In genomic region chr16:18126211-18126610, GRCm38 (mm10) we compare ENCODE assay signal across 19 mouse cellular contexts. TPM values are rescaled to one million over a fixed set of nuclear protein-coding genes. Genes with fewer than 3 reads are reported as not detected.
DNase-seq lines count a peak whose midpoint lies in the region; ATAC-seq lines count a peak whose summit lies in the region.
"Had no signal": no experiment of that assay in that cellular context is flagged by ENCODE, and none has a peak within 500 bp of the region (broad histone marks: within the 10 kb centered on the region; RNA-seq: fewer than 3 reads in every experiment).

No protein-coding gene starts in this region.

- H3K36me3 ChIP-seq in hindbrain, embryonic 15.5 days: no peaks in the 10 kb centered on the region
- no peaks in the 10 kb centered on the region for H3K36me3 ChIP-seq in hindbrain, embryonic 13.5 days
- H3K36me3 ChIP-seq in midbrain, embryonic 16.5 days (ENCODE audit: control insufficient read depth, insufficient read depth, low read length): no peaks in the 10 kb centered on the region
- H3K36me3 ChIP-seq in midbrain, embryonic 10.5 days: no peaks in the 10 kb centered on the region
- H3K36me3 ChIP-seq: embryonic facial prominence, embryonic 12.5 days; forebrain, embryonic 15.5 days; heart, embryonic 13.5 days had no signal

- no peaks in the 10 kb centered on the region for H3K27me3 ChIP-seq in hindbrain, embryonic 15.5 days
- H3K27me3 ChIP-seq in hindbrain, embryonic 13.5 days: peaks cover 46% of the 10 kb centered on the region
- H3K27me3 ChIP-seq in midbrain, embryonic 16.5 days (ENCODE audit: control insufficient read depth, insufficient read depth, low read depth, low read length): peaks cover 2% of the 10 kb centered on the region; the same call in 1 of the 2 replicates
- H3K27me3 ChIP-seq in midbrain, embryonic 10.5 days (ENCODE audit: low read depth, poor library complexity, severe bottlenecking): peaks cover 74% of the 10 kb centered on the region

- H3K27ac ChIP-seq in hindbrain, embryonic 15.5 days (replicated peaks): no peak overlapping the region
- H3K27ac ChIP-seq in hindbrain, embryonic 13.5 days: no peak overlapping the region
- H3K27ac ChIP-seq in midbrain, embryonic 16.5 days (ENCODE audit: low read length): no peak overlapping the region
- no peak overlapping the region for H3K27ac ChIP-seq in midbrain, embryonic 10.5 days (replicated peaks)
- H3K27ac ChIP-seq: embryonic facial prominence, embryonic 12.5 days; heart, embryonic 13.5 days; hindbrain, postnatal 0 days had no signal

- H3K4me1 ChIP-seq in hindbrain, embryonic 15.5 days (replicated peaks): peaks cover 36% of the 10 kb centered on the region
- H3K4me1 ChIP-seq in hindbrain, embryonic 13.5 days (replicated peaks): peaks cover 39% of the 10 kb centered on the region
- H3K4me1 ChIP-seq in midbrain, embryonic 16.5 days (ENCODE audit: control insufficient read depth, insufficient read depth, low read length): peaks cover 28% of the 10 kb centered on the region
- peaks cover 20% of the 10 kb centered on the region for H3K4me1 ChIP-seq in midbrain, embryonic 10.5 days

- peak overlapping the region; percentile 82; the same call in 1 of the 2 replicates for H3K4me2 ChIP-seq in hindbrain, embryonic 15.5 days
- no peak overlapping the region for H3K4me2 ChIP-seq in hindbrain, embryonic 13.5 days
- H3K4me2 ChIP-seq in midbrain, embryonic 16.5 days (ENCODE audit: low read length): peak overlapping the region; percentile 74; the same call in 1 of the 2 replicates

- no peak overlapping the region for H3K4me3 ChIP-seq in hindbrain, embryonic 15.5 days
- H3K4me3 ChIP-seq in hindbrain, embryonic 13.5 days: no peak overlapping the region
- no peak overlapping the region for H3K4me3 ChIP-seq in midbrain, embryonic 16.5 days (ENCODE audit: low read depth, low read length)
- H3K4me3 ChIP-seq in midbrain, embryonic 10.5 days: no peak overlapping the region

- H3K9me3 ChIP-seq in hindbrain, embryonic 15.5 days: no peaks in the 10 kb centered on the region
- H3K9me3 ChIP-seq in hindbrain, embryonic 13.5 days: no peaks in the 10 kb centered on the region
- no peaks in the 10 kb centered on the region for H3K9me3 ChIP-seq in midbrain, embryonic 16.5 days (replicated peaks; ENCODE audit: control insufficient read depth, low read length, poor library complexity, severe bottlenecking)
- no peaks in the 10 kb centered on the region for H3K9me3 ChIP-seq in midbrain, embryonic 10.5 days (replicated peaks)
- H3K9me3 ChIP-seq: embryonic facial prominence, embryonic 12.5 days; forebrain, embryonic 15.5 days; heart, embryonic 13.5 days had no signal

- WGBS in hindbrain, embryonic 15.5 days: 81% methylated on average over 3 of the region's 3 CpGs
- WGBS in hindbrain, embryonic 13.5 days: 76% methylated on average over 3 of the region's 3 CpGs
- WGBS in midbrain, embryonic 16.5 days: 78% methylated on average over 3 of the region's 3 CpGs
- WGBS in midbrain, embryonic 10.5 days: 81% methylated on average over 3 of the region's 3 CpGs

- peak; percentile 58 for DNase-seq in cerebellum, adult 11-12 months
- no peak for DNase-seq in cerebellum, postnatal 36 days
- DNase-seq in cerebellum, adult 9-10 months: peak; percentile 67
- no peak for DNase-seq in midbrain, embryonic 10.5 days (ENCODE audit: low spot score)
- DNase-seq: adrenal gland, postnatal 14 days; B cell, adult 2 months; gastrocnemius, postnatal 36 days; heart, adult 11 months; heart, postnatal 36 days; kidney, adult 11 months had no signal

- H3K9ac ChIP-seq in hindbrain, embryonic 15.5 days: no peak overlapping the region
- H3K9ac ChIP-seq in hindbrain, embryonic 13.5 days: no peak overlapping the region
- H3K9ac ChIP-seq in midbrain, embryonic 16.5 days (ENCODE audit: low read depth, low read length): no peak overlapping the region
- H3K9ac ChIP-seq: embryonic facial prominence, embryonic 12.5 days had no signal

- no peak for ATAC-seq in cerebellum, adult (ENCODE audit: insufficient number of reproducible peaks, low FRiP score, low TSS enrichment)
- ATAC-seq in hindbrain, embryonic 15.5 days (ENCODE audit: low FRiP score, low read depth): no peak
- ATAC-seq in hindbrain, embryonic 13.5 days (ENCODE audit: low FRiP score): no peak
- ATAC-seq in midbrain, embryonic 16.5 days: no peak
- ATAC-seq: CD4-positive, CD25-positive, alpha-beta regulatory T cell, adult 4 months had no signal

RNA-seq across cellular contexts. Expression of gene Rtn4r, which starts 1.2 kb away (rescaled TPM):
- 24.7 and 25.5 TPM in 2 replicates for polyA plus RNA-seq in hindbrain, embryonic 15.5 days (2015; fragmentation: Nextera tagmentation; extraction: Ambion mirVana)
- polyA plus RNA-seq in hindbrain, embryonic 13.5 days (2015; fragmentation: Nextera tagmentation; extraction: Ambion mirVana): 14.0 TPM in 2 replicates
- 26.6 and 29.7 TPM in 2 replicates for polyA plus RNA-seq in midbrain, embryonic 16.5 days (2015; fragmentation: Nextera tagmentation; extraction: Ambion mirVana)
- polyA plus RNA-seq in midbrain, embryonic 10.5 days (2016; fragmentation: Nextera tagmentation; extraction: Ambion mirVana): 1.8 and 2.2 TPM in 2 replicates
- polyA plus RNA-seq: CD4-positive, CD25-positive, alpha-beta regulatory T cell, adult 4 months had no signal

RNA-seq across cellular contexts. Expression of gene Prodh, which starts 36.2 kb away (rescaled TPM):
- 4.3 and 4.9 TPM in 2 replicates for polyA plus RNA-seq in hindbrain, embryonic 15.5 days (2015; fragmentation: Nextera tagmentation; extraction: Ambion mirVana)
- 4.8 TPM in 2 replicates for polyA plus RNA-seq in hindbrain, embryonic 13.5 days (2015; fragmentation: Nextera tagmentation; extraction: Ambion mirVana)
- 3.6 and 4.1 TPM in 2 replicates for polyA plus RNA-seq in midbrain, embryonic 16.5 days (2015; fragmentation: Nextera tagmentation; extraction: Ambion mirVana)
- polyA plus RNA-seq in midbrain, embryonic 10.5 days (2016; fragmentation: Nextera tagmentation; extraction: Ambion mirVana): 13.0 and 15.1 TPM in 2 replicates

Comparison
In these comparisons a context has a peak if more than half of its experiments do, and no peak if none do; other contexts are left out.
1. DNase-seq: peak in cerebellum, adult 11-12 months (single experiment) and cerebellum, adult 9-10 months (single experiment); none in cerebellum, postnatal 36 days (0 of 2) and midbrain, embryonic 10.5 days (single experiment).